Mouse (Mus musculus): Measurements from ENCODE around the gene Wfdc9.
"Not testable (repeated sequence)": the region's sequence is repeated elsewhere in the genome, so short reads cannot be mapped to it uniquely, and the experiment has no call there.

Gene Wfdc9

GRCm38 (mm10) chr2:164619050-164619449 lies 37.3 kb downstream of the Wfdc9 start:
- DNase-seq (ENCODE audit: low spot score in 2 of 2) = no peak

DNA sequence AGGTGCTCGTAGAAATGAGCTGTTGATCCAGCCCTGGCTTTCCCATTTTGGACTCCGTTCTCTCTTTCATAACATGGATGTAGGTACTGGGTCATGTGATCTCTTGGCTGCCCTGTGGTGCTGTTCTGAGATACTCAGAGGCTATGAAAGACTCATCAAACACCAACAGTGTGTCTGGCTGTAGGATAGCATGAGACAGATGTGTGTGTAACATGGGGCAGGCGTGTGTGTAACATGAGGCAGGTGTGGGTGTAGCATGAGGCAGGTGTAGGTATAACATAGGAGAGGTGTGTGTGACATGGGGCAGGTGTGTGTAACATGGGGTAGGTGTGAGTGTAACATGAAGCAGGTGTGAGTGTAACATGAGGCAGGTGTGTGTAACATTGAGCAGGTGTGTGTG lies 41.0 kb downstream of the Wfdc9 start:
- DNase-seq (ENCODE audit: low spot score in 2 of 2) = no peak

DNA sequence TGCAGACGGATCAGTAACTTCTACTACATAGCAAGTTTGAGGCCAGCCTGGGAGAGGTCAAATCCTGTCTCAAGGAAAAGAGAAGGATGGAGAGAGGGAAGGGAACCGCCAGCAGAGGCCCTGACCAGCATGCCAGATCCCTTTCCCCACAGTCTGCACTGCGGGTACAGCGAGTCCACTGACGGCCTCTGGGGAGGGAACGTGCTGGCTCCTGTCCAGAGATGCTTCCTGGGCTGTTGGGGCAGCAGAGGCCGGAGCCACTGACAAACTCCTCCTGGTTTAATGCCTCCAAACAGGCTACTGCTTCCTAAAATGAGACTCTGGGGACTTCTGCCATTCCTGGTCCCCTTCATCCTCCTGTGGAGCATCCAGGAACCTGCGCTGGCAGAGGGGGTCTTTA lies 42.9 kb downstream of the Wfdc9 start, which contains the start of the genes Wfdc6b and Wfdc8:
TSS of gene Wfdc6b (plus strand) at position 52 of the 400 bp plus-strand sequence.
TSS of gene Wfdc8 (minus strand) at position 156 of the 400 bp plus-strand sequence.
- not testable (repeated sequence) for DNase-seq (ENCODE audit: low spot score in 2 of 2)

GRCm38 (mm10) chr2:164608781-164609180 lies 47.6 kb downstream of the Wfdc9 start:
- no peak for DNase-seq (ENCODE audit: low spot score in 2 of 2)

- no peak for DNase-seq (ENCODE audit: low spot score in 2 of 2)
Measured at GRCm38 (mm10) chr2:164604411-164604810, 52.0 kb downstream of the Wfdc9 start.

DNA sequence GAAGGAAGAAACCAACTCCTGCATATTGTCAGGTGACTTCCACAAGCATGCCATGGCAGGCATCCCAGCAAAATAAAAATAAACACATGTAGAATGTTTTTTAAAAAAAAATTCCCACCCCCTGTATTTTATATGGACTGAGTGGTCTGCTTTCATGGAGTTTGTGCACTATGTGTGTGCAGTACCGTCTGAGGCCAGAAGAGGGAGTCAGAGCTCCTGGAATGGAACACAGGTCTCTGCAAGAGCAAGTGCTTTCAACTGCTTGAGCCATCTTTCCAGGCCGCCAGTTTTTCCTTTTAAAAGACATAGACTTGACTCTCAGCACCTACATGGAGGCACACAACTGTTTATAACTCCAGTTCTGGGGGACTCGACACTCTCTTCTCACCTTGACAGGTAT lies 52.9 kb downstream of the Wfdc9 start:
- DNase-seq (ENCODE audit: low spot score in 2 of 2) = no peak

DNA sequence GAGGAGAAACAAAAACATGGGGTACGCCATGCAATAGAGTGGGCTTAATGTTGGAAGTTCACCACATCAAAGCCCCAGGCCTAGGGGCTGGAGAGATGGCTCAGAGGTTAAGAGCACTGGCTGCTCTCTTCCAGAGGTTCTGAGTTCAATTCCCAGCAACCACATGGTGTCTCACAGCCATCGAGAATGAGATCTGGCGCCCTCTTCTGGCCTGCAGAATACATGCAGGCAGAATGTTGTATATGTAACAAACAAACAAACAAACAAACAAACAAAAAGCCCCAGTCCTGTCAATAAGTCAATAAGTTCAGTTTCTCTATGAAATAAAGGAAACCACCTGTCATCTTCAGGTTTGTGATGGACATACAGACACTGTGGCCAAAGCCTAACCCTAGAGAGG lies 56.2 kb downstream of the Wfdc9 start:
- no peak for DNase-seq (ENCODE audit: low spot score in 2 of 2)

All from frontal cortex, postnatal 14 days (tissue).